Mouse (Mus musculus) liver, embryonic 16.5 days (tissue): ENCODE results near the gene Pnrc1. TPM values are rescaled to one million over a fixed set of nuclear protein-coding genes. Genes with fewer than 3 reads are reported as not detected.

Experiments
- ATAC-seq: fragments of 200-750 bp; cut with Nextera tagmentation; 2 replicates; pipeline ENCODE4 v1.8.0; 2017; ENCODE audit warnings: low read depth, mild to moderate bottlenecking, moderate number of reproducible peaks, moderate library complexity
- H3K27ac ChIP-seq: fragments of 300-500 bp; sonication (generic); 2 replicates; pipeline ENCODE4 v1.5.1; 2014; ENCODE audit warnings: mild to moderate bottlenecking, low read length
- H3K27me3 ChIP-seq: fragments of 300-500 bp; sonication (generic); 2 replicates; pipeline ENCODE4 v1.6.1; 2014; ENCODE audit warnings: low read depth, low read length, mixed read lengths; ENCODE audit not compliant: control insufficient read depth, insufficient read depth
- H3K36me3 ChIP-seq: fragments of 300-500 bp; sonication (generic); 2 replicates; pipeline ENCODE4 v1.6.1; 2014; ENCODE audit warnings: mild to moderate bottlenecking; ENCODE audit not compliant: control insufficient read depth, insufficient read depth
- H3K4me1 ChIP-seq: fragments of 300-500 bp; sonication (generic); 2 replicates; pipeline ENCODE4 v1.6.1; 2014; ENCODE audit warnings: low read depth, low read length, mixed read lengths; ENCODE audit not compliant: control insufficient read depth
- H3K4me2 ChIP-seq: fragments of 300-500 bp; sonication (generic); 2 replicates; pipeline ENCODE4 v1.6.1; 2014; ENCODE audit warnings: low read depth, low read length, mixed read lengths
- H3K4me3 ChIP-seq: fragments of 300-500 bp; sonication (generic); 2 replicates; pipeline ENCODE4 v1.5.1; 2014; ENCODE audit warnings: low read depth, mild to moderate bottlenecking, low read length
- H3K9ac ChIP-seq: fragments of 300-500 bp; sonication (generic); 2 replicates; pipeline ENCODE4 v1.6.1; 2014; ENCODE audit warnings: low read depth, low read length
- H3K9me3 ChIP-seq: fragments of 300-500 bp; sonication (generic); replicated peaks from 2 replicates; pipeline ENCODE4 v1.6.1; 2016; ENCODE audit warnings: low read length; ENCODE audit not compliant: control insufficient read depth
- WGBS: fragments of 180-500 bp; shearing (Covaris S2); extraction: QIAGEN DNeasy Blood & Tissue Kit; methylation state at CpG from one replicate; pipeline ENCODE4 v1.1.7; 2014; ENCODE audit not compliant: insufficient replicate concordance; 5-methylcytosine and 5-hydroxymethylcytosine counted together
- polyA plus RNA-seq: library from polyadenylated mRNA; unstranded; fragments of >200 nt; fragmentation: Nextera tagmentation; extraction: Ambion mirVana; gene quantifications from 2 replicates; pipeline ENCODE4 v1.2.1, GENCODE M21; 2015

Gene Pnrc1
- polyA plus RNA-seq, 1 experiment from 2014 or later: 53.2 TPM

DNA sequence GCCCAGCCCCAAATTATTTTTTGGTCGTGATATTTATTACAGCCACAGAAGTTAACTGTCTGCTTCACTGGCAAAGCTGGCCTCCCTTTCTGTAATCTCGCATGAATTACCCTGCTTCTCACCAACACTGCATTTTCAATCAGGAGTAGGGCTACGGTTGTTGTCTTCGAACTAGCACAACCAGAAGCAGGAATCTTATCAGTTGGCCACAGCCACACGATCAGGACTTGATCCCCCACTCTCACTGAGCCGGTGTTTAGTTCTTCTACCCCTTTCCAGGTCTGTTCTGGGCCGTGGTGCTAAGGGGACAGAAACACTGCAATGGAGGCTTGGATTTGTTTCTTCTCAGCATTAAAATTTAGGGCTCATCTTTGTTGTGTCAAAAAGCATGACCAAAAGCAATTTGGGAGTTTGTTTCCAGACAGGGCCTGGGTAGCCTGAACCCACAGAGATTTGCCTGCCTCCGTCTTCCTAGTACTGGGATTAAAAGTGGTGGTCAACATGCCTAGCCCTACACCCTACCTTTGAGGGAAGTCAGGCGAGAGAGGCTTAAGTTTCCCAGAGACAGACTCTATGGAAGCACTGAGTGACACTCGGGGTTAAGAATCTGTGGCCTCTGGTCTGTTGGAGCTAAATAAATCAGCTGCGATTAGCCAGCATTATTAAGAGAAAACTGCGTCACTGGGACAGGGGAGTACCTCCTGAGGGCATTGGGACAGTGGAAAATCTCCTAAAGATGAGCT, 46.8 kb downstream of the Pnrc1 start:
- H3K4me2 ChIP-seq: no peak overlapping the region
- H3K9ac ChIP-seq: no peak overlapping the region
- peaks cover 22% of the 10 kb centered on the region for H3K36me3 ChIP-seq
- no peak for ATAC-seq
- peak overlapping the region; percentile 46; the same call in 1 of the 2 replicates for H3K27ac ChIP-seq
- H3K27me3 ChIP-seq: no peaks in the 10 kb centered on the region
- peaks cover 22% of the 10 kb centered on the region for H3K4me1 ChIP-seq
- H3K9me3 ChIP-seq: no peaks in the 10 kb centered on the region
- no peak overlapping the region for H3K4me3 ChIP-seq
- 41% methylated on average over 12 of the region's 12 CpGs for WGBS

DNA sequence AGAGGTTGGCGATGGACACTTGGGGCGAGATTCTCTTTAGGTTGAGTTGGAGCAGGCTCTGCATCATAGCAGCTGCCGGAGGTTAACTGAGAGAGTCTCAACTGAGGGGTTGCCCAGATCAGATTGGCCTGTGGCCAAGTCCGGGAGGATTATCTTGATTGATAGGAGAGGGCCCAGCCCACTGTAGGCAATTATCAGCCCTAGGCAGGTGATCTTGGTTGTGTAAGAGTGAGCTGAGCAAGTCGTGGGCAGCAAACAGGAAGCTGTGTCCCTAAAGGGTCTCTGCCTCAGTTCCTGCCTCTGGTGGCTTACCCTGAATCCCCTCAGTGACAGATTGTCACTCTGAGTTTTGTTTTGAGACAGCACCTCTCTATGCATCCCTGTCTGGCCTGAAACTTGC, 47.4 kb downstream of the Pnrc1 start:
- no peak overlapping the region for H3K4me3 ChIP-seq
- H3K36me3 ChIP-seq: peaks cover 22% of the 10 kb centered on the region
- no peak overlapping the region for H3K4me2 ChIP-seq
- peaks cover 22% of the 10 kb centered on the region for H3K4me1 ChIP-seq
- peak overlapping the region; percentile 46; the same call in 1 of the 2 replicates for H3K27ac ChIP-seq
- H3K9ac ChIP-seq: no peak overlapping the region
- no peaks in the 10 kb centered on the region for H3K27me3 ChIP-seq
- ATAC-seq: no peak
- WGBS: 40% methylated on average over 5 of the region's 5 CpGs
- H3K9me3 ChIP-seq: no peaks in the 10 kb centered on the region

GRCm38 (mm10) chr4:33230881-33231280, 59.1 kb downstream of the Pnrc1 start:
- Histone ChIP-seq H3K27ac (no peak overlapping the region), H3K9me3 (no peaks in the 10 kb centered on the region), H3K36me3 (no peaks in the 10 kb centered on the region), H3K27me3 (no peaks in the 10 kb centered on the region), H3K4me1 (no peaks in the 10 kb centered on the region), H3K4me3 (no peak overlapping the region), H3K4me2 (no peak overlapping the region), H3K9ac (no peak overlapping the region)
- ATAC-seq: no peak
- 76% methylated on average over 18 of the region's 18 CpGs for WGBS

GRCm38 (mm10) chr4:33229639-33230038, 60.3 kb downstream of the Pnrc1 start:
- Histone ChIP-seq H3K4me3 (no peak overlapping the region), H3K36me3 (no peaks in the 10 kb centered on the region), H3K4me1 (no peaks in the 10 kb centered on the region; the same call in 1 of the 2 replicates), H3K9me3 (no peaks in the 10 kb centered on the region), H3K4me2 (no peak overlapping the region), H3K27ac (no peak overlapping the region), H3K9ac (no peak overlapping the region), H3K27me3 (no peaks in the 10 kb centered on the region)
- 51% methylated on average over 4 of the region's 4 CpGs for WGBS
- no peak for ATAC-seq

DNA sequence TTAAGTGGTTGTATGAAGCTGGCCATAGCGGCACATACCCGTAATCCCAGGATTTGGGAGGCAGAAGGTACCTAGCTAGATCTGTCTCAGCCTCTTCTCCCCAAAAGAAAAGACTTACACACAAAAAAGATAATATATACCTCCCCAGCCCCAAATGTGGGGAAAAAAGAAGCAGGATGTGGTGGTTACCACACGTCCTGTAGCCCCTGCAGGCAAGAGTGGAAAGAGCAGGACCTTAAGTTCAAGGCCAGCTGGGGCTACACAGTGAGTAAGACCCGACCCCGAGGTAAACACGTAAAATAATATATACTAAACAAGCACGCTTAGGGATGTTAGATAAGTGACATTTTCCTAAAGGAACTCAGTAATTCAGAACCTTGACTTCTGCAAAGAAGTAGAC, 62.8 kb downstream of the Pnrc1 start:
- H3K36me3 ChIP-seq: no peaks in the 10 kb centered on the region
- no peak overlapping the region for H3K4me3 ChIP-seq
- H3K27me3 ChIP-seq: no peaks in the 10 kb centered on the region
- no peak for ATAC-seq
- H3K9ac ChIP-seq: no peak overlapping the region
- no peak overlapping the region for H3K27ac ChIP-seq
- H3K9me3 ChIP-seq: no peaks in the 10 kb centered on the region
- 61% methylated on average over 7 of the region's 7 CpGs for WGBS
- H3K4me2 ChIP-seq: no peak overlapping the region
- no peaks in the 10 kb centered on the region; the same call in 1 of the 2 replicates for H3K4me1 ChIP-seq

- Histone ChIP-seq H3K27me3 (no peaks in the 10 kb centered on the region), H3K4me1 (no peaks in the 10 kb centered on the region; the same call in 1 of the 2 replicates), H3K9ac (no peak overlapping the region), H3K36me3 (no peaks in the 10 kb centered on the region), H3K4me3 (no peak overlapping the region), H3K27ac (no peak overlapping the region), H3K9me3 (no peaks in the 10 kb centered on the region), H3K4me2 (no peak overlapping the region)
- WGBS: 43% methylated on average over 7 of the region's 7 CpGs
- ATAC-seq: no peak
Observed at GRCm38 (mm10) chr4:33224003-33224675, 65.8 kb downstream of the Pnrc1 start.

GRCm38 (mm10) chr4:33221847-33222246, 68.1 kb downstream of the Pnrc1 start:
- Histone ChIP-seq H3K4me2 (no peak overlapping the region), H3K36me3 (no peaks in the 10 kb centered on the region), H3K27ac (no peak overlapping the region), H3K4me1 (no peaks in the 10 kb centered on the region; the same call in 1 of the 2 replicates), H3K4me3 (no peak overlapping the region), H3K27me3 (no peaks in the 10 kb centered on the region), H3K9ac (no peak overlapping the region), H3K9me3 (no peaks in the 10 kb centered on the region)
- no peak for ATAC-seq
- 59% methylated on average over 1 of the region's 1 CpGs for WGBS

DNA sequence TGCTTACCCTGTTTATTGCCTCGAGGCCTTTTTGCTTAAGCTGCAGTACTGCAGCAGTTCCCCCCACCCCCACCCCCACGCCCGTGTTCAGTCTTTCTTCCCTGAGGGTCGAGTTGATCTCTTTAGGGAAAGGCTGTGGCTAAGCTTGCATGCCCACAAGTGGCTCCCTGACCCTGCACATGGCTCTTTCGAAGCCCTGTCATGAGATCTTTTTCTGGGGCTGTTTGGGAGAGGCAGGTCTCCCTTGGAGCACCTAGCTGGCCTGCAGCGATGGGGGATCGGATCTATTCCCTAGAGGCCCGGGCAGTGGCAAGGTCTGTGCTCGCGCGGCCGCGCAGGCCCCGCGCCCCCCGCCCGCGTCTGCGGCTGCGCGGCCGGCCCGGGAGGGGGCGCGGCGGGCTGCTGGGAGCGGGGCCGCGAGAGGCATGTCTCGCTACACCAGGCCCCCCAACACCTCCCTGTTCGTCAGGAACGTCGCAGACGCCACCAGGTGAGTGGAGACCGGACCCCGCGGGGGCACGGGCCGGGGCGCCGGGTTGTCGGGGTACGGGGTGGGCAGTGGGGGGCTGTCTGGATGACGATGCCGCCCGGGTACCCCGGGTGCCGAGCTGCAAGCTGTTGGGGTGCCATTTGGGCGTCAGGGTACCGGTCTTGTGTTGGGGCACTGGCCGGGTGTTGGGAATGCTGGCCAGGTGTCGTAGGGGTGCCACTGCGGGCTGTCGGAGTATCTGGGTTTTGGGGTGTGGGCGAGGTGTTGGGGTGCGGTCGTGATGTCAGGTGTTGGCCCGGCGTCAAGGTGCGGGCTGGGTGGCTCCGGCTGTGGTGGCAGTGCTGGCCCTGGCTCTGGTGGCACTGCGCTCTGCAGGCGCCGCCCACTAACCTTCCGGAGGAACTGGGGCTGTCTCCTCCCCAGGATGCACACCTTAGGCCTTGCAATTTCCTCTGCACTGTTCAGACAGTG, 80.8 kb downstream of the Pnrc1 start, which contains the start of gene Srsf12:
Gene Srsf12 (plus strand): TSS at position 111 of the 961 bp plus-strand sequence.
- ATAC-seq: 0 out of 2 replicates have a peak, but pooled peaks have one; percentile 21

More for the DNA sequence above, 80.8 kb downstream of the Pnrc1 start, which contains the start of gene Srsf12:
- H3K9ac ChIP-seq: peak within 1 kb of the TSS; percentile 39; the same call in 1 of the 2 replicates
- no peaks in the 10 kb centered on the region for H3K36me3 ChIP-seq
- no peaks in the 10 kb centered on the region for H3K9me3 ChIP-seq
- peaks cover 10% of the 10 kb centered on the region; the same call in 1 of the 2 replicates for H3K4me1 ChIP-seq
- peak within 1 kb of the TSS; percentile 68 for H3K4me2 ChIP-seq
- peak within 1 kb of the TSS; percentile 51 for H3K4me3 ChIP-seq
- no peak within 1 kb of the TSS for H3K27ac ChIP-seq
- 3% methylated on average over 65 of the region's 65 CpGs for WGBS
- peaks cover 10% of the 10 kb centered on the region for H3K27me3 ChIP-seq
